ENCODE assay signal across 29 mouse cellular contexts in the genomic region with DNA sequence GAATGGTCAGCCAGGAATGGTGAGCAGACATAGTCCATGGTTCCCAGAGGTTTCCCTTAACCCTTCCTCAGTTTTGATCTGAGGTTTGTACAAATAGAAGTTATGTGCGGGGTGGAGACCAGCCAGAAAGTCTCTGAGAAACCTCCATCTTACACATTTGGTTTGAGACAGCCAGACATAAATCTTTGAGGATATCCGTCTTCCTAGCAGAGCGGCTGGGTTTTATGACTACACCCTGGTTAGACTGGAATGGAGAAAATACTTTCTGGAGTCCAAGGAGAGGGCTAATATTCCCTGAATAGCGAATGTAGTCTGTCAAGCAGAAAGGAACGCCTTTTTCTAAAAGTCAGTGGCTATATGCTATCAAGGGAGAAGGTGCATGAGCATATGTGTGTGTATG. TPM values are rescaled to one million over a fixed set of nuclear protein-coding genes. Genes with fewer than 3 reads are reported as not detected.
"Had no signal": no experiment of that assay in that cellular context is flagged by ENCODE, and none has a peak within 500 bp of the region (broad histone marks: within the 10 kb centered on the region; RNA-seq: fewer than 3 reads in every experiment).

No protein-coding gene starts in this region.

- H3K4me2 ChIP-seq: liver, embryonic 11.5 days; lung, embryonic 14.5 days; midbrain, embryonic 11.5 days; stomach, embryonic 15.5 days had no signal

- H3K4me1 ChIP-seq: stomach, embryonic 15.5 days had no signal

- H3K9me3 ChIP-seq: stomach, embryonic 15.5 days had no signal

- H3K9ac ChIP-seq: liver, embryonic 14.5 days; liver, postnatal 0 days; lung, embryonic 14.5 days; stomach, embryonic 15.5 days had no signal

- H3K4me3 ChIP-seq: layer of hippocampus, adult 2 months; stomach, embryonic 15.5 days had no signal

- H3K27ac ChIP-seq: layer of hippocampus, adult 2 months; liver, embryonic 14.5 days; macrophage; stomach, embryonic 15.5 days had no signal

- H3K27me3 ChIP-seq: stomach, embryonic 15.5 days had no signal

- DNase-seq: kidney, adult 8-10 months; kidney, postnatal 14 days; layer of hippocampus, adult 9-11 months; liver, postnatal 0 days; lung, embryonic 14.5 days; midbrain, embryonic 14.5 days; retina, postnatal 1 day; right cerebral cortex, postnatal 25 days; spleen, adult 18-20 months; thymus, postnatal 36 days had no signal

- H3K36me3 ChIP-seq: stomach, embryonic 15.5 days had no signal

- ATAC-seq: intestine, postnatal 0 days; liver, postnatal 0 days; lung, postnatal 0 days had no signal

RNA-seq across cellular contexts. Expression of gene Smim23, which starts 16.8 kb away (rescaled TPM):
- total RNA-seq: layer of hippocampus, adult 2 months; layer of hippocampus, postnatal 25 days; left cerebral cortex, adult 18-20 months; left cerebral cortex, postnatal 25 days; megakaryocyte-erythroid progenitor cell, adult 5-6 weeks; midbrain, postnatal 0 days had no signal
- polyA plus RNA-seq: intestine, embryonic 14.5 days; intestine, postnatal 0 days; large intestine, adult 2 months; limb, embryonic 11.5 days; liver, embryonic 11.5 days; liver, embryonic 14.5 days; liver, postnatal 0 days; lung, embryonic 14.5 days; lung, postnatal 0 days; macrophage; midbrain, embryonic 11.5 days; midbrain, embryonic 14.5 days; midbrain, postnatal 0 days; neural tube, embryonic 11.5 days; neural tube, embryonic 14.5 days; stomach, embryonic 15.5 days; urinary bladder, adult 2 months had no signal
